Mouse (Mus musculus) bone marrow macrophage, adult 2 months (primary cell): ENCODE measurements around the gene Klhdc8a.

Experiments
- CTCF ChIP-seq: IDR thresholded peaks from 2 replicates; pipeline ENCODE4 v1.5.1; 2012; ENCODE audit warnings: low read depth, mild to moderate bottlenecking, low read length, moderate library complexity
- POLR2A ChIP-seq: IDR thresholded peaks from 2 replicates; pipeline ENCODE4 v1.6.1; 2012; ENCODE audit warnings: mild to moderate bottlenecking, low read depth, low read length, borderline replicate concordance

DNA sequence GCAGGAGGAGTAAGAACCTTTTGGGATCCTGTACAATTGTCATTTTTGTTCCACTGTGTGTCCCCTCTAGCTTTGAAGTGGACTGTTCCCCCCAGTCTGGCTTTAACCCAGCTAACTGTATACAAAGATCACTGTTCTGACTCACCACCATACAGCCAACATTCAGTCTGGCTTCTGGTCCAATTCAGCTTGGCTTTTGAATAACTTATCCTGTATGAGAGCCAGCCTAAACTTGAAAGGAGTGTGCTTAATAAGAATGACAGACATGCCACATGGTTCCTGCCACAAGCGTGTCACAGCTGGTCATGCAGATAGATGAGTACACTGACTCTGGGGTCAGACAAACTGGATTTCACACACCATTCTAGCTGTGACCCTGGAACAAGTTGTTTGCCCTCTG is 11.7 kb upstream of the Klhdc8a start:
- TF ChIP-seq CTCF (no peak), POLR2A (no peak)
